Mouse (Mus musculus): ENCODE measurements at regions not wholly inside any gene's neighbourhood (a gene's known extent, or its start where the extent isn't known, plus 50 kb on each side); places are given as distances from the start of the nearest gene placed in this dataset.

DNA sequence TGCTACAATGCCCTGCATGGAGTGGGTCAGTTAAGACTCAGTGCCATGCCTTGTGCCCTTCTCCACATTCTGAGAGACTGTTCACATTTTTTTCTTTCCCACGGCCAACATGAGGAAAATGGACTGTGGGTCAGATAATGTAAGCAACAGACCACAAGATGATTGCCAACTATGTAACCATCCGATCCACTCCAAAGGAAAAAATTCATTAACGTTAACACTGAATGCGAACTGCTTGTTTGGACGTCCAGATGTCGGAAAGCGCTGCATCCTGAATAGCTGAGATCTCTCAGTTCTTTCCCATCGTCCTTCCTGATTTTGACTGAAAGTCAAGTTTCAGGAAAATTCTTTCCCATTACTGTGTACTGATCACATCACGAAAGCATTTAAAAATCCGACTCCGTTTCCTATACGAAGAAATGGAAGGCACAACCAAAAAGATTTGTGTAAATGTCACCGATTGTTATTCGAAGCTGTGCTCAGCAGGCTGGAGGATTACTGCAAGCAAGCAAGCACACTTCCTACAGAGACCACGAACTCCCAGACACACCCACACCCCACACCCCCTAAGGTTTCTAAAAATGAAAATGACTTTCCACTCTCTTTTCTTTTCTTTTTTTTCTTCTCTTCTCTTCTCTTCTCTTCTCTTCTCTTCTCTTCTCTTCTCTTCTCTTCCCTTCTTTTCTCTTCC is 138.5 kb downstream of the Tgfb2 start:
- TF ChIP-seq TAL1 (IDR thresholded peaks at IDR 0.05; ENCODE audit: low read length) (no peak), ELF1 (IDR thresholded peaks at IDR 0.05; ENCODE audit: low read depth, low read length) (no peak), GATA1 (IDR thresholded peaks at IDR 0.05; ENCODE audit: low read depth, low read length) (no peak), CTCF (IDR thresholded peaks at IDR 0.05 in 2 of 3, conservative IDR thresholded peaks at IDR 0.05 in 1 of 3; ENCODE audit: control insufficient read depth in 1 of 3, insufficient read depth in 1 of 3, low read depth in 2 of 3, low read length in 3 of 3, poor library complexity in 1 of 3, severe bottlenecking in 1 of 3) (no peak), CHD2 (IDR thresholded peaks at IDR 0.05; ENCODE audit: low read length) (no peak), SIN3A (IDR thresholded peaks at IDR 0.05; ENCODE audit: low read length) (no peak), NRF1 (IDR thresholded peaks at IDR 0.05; ENCODE audit: insufficient read depth, low read depth, low read length, poor library complexity, severe bottlenecking) (no peak), KAT2A (conservative IDR thresholded peaks at IDR 0.05; ENCODE audit: low read depth, low read length) (no peak), UBTF (IDR thresholded peaks at IDR 0.05; ENCODE audit: borderline replicate concordance, insufficient read depth, low read depth, low read length) (no peak), POLR2A (IDR thresholded peaks at IDR 0.05; ENCODE audit: control insufficient read depth in 1 of 2, insufficient read depth in 1 of 2, low read depth in 1 of 2, low read length in 2 of 2, poor library complexity in 1 of 2) (no peak), GABPA (IDR thresholded peaks at IDR 0.05; ENCODE audit: low read depth, low read length) (no peak), MAZ (IDR thresholded peaks at IDR 0.05; ENCODE audit: low read depth, low read length) (no peak), TCF12 (IDR thresholded peaks at IDR 0.05; ENCODE audit: low read depth, low read length) (no peak), CHD1 (IDR thresholded peaks at IDR 0.05; ENCODE audit: low read depth, low read length) (no peak)

Data from MEL (cell line).